Mouse (Mus musculus) regulatory T cell (primary cell): ENCODE measurements around the gene Btbd9.
"Not testable (repeated sequence)": the region's sequence is repeated elsewhere in the genome, so short reads cannot be mapped to it uniquely, and the experiment has no call there.

Source experiments
- in situ Hi-C: fragments of 300-600 bp; cut with MboI, MseI; formaldehyde crosslinking; loops from one replicate; pipeline ENCODE4 v1.15.1; 2025; ENCODE audit warnings: high pct_unique_total_duplicates

Btbd9 gene

GRCm38 (mm10) chr17:30513034-30513433 lies 63.3 kb downstream of the Btbd9 start:
- in situ Hi-C loops, result no loop called here

GRCm38 (mm10) chr17:30512531-30512930 lies 63.8 kb downstream of the Btbd9 start:
- in situ Hi-C loops, result no loop called here

- in situ Hi-C loops, result no loop called here
Measured at GRCm38 (mm10) chr17:30512007-30512406, 64.3 kb downstream of the Btbd9 start.

- in situ Hi-C loops, result no loop called here
Measured at GRCm38 (mm10) chr17:30511399-30511798, 64.9 kb downstream of the Btbd9 start.

GRCm38 (mm10) chr17:30510171-30510570 lies 66.1 kb downstream of the Btbd9 start:
- in situ Hi-C loops, result no loop called here

- in situ Hi-C loops, result no loop called here
Measured at GRCm38 (mm10) chr17:30509646-30510045, 66.6 kb downstream of the Btbd9 start.

GRCm38 (mm10) chr17:30507636-30508576 lies 68.4 kb downstream of the Btbd9 start:
- in situ Hi-C loops, result no loop called here

- in situ Hi-C loops, result no loop called here
Measured at GRCm38 (mm10) chr17:30506916-30507315, 69.4 kb downstream of the Btbd9 start.

GRCm38 (mm10) chr17:30499541-30499940 lies 76.7 kb downstream of the Btbd9 start:
- in situ Hi-C loops, result not testable (repeated sequence)

- in situ Hi-C loops, result no loop called here
Measured at GRCm38 (mm10) chr17:30498779-30499178, 77.5 kb downstream of the Btbd9 start.

- in situ Hi-C loops, result no loop called here
Measured at GRCm38 (mm10) chr17:30498376-30498719, 77.9 kb downstream of the Btbd9 start.

- in situ Hi-C loops, result no loop called here
Measured at GRCm38 (mm10) chr17:30497525-30498375, 78.5 kb downstream of the Btbd9 start.

- in situ Hi-C loops, result no loop called here
Measured at GRCm38 (mm10) chr17:30495567-30495966, 80.7 kb downstream of the Btbd9 start.

- in situ Hi-C loops, result no loop called here
Measured at GRCm38 (mm10) chr17:30495154-30495553, 81.1 kb downstream of the Btbd9 start.

- in situ Hi-C loops, result no loop called here
Measured at GRCm38 (mm10) chr17:30493481-30493880, 82.8 kb downstream of the Btbd9 start.

GRCm38 (mm10) chr17:30492191-30492590 lies 84.1 kb downstream of the Btbd9 start:
- in situ Hi-C loops, result no loop called here

GRCm38 (mm10) chr17:30491601-30492000 lies 84.7 kb downstream of the Btbd9 start:
- in situ Hi-C loops, result no loop called here

- in situ Hi-C loops, result no loop called here
Measured at GRCm38 (mm10) chr17:30490601-30491000, 85.7 kb downstream of the Btbd9 start.

GRCm38 (mm10) chr17:30490086-30490485 lies 86.2 kb downstream of the Btbd9 start:
- in situ Hi-C loops, result no loop called here

GRCm38 (mm10) chr17:30489629-30490028 lies 86.7 kb downstream of the Btbd9 start:
- in situ Hi-C loops, result no loop called here

GRCm38 (mm10) chr17:30487695-30488094 lies 88.6 kb downstream of the Btbd9 start:
- in situ Hi-C loops, result no loop called here

- in situ Hi-C loops, result no loop called here
Measured at GRCm38 (mm10) chr17:30485067-30485854, 91.0 kb downstream of the Btbd9 start.
